In the genomic region with DNA sequence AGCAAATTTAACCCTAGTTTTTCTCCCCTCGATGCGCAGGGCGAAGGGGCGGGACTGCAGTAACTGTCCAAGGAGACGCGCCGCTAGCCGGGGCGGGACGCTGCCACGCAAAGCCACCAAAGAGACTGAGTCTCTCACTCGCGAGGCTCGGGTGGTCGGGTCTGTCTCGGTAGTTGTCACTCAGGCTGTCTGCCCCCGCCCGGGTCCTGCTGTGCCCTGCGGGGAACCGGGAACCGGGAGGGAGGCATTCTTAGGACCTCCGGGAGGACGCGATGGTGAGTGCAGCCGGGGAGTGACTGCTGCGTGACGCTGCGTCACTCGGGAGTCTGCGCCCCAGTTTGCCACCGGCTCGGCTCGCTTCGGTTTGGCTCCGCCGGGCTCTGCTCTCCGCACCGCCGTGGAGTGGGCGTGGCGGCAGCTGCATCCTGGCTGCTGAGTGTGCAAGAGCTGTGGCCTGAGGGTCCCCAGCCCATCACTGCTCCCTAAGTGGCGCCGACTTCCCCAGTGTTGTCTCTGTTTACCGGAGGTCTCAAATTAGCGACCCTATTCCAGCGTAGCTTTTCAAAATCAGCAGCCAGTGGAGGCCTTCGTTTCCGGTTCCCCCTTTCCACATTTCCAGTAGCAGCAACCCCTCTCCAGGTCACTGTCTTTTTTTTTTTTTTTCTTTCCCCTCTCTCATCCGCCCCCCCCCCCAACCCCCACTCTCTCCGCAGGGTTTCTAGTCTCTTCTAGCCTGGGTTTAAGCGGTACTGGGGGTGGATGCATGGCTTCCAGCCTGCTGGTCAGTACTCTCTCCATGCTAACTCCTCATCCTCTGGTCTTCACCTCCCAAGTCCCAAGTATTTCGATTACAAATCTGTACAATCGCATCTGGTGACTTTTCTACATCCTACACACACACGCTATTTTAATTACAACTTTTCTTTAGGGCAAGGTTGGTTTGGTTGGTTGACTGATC, we compare ENCODE assay signal across 8 mouse cellular contexts. TPM values are rescaled to one million over a fixed set of nuclear protein-coding genes. Genes with fewer than 3 reads are reported as not detected.
DNase-seq lines count a peak whose midpoint lies in the region; ATAC-seq and TF ChIP-seq lines count a peak whose summit lies in the region.

No protein-coding gene starts in this region.

- peak overlapping the region; percentile 2 for H3ac ChIP-seq in myocyte (ENCODE audit: control insufficient read depth, insufficient read length)

- H3K4me3 ChIP-seq in intestine, embryonic 16.5 days (ENCODE audit: low read length), result peak overlapping the region; percentile 68
- H3K4me3 ChIP-seq in liver, embryonic 11.5 days (ENCODE audit: low read depth, low read length), result peak overlapping the region; percentile 68
- H3K4me3 ChIP-seq in myocyte, result no peak overlapping the region

- peak overlapping the region; percentile 99 for H3K4me2 ChIP-seq in intestine, embryonic 16.5 days (ENCODE audit: low read depth, low read length)
- H3K4me2 ChIP-seq in liver, embryonic 11.5 days, result peak overlapping the region; percentile 96
- H3K4me2 ChIP-seq in myocyte (ENCODE audit: low read depth), result peak overlapping the region; percentile 64

- no peaks in the 10 kb centered on the region for H3K36me3 ChIP-seq in intestine, embryonic 16.5 days (ENCODE audit: control insufficient read depth, insufficient read depth, low read length)
- no peaks in the 10 kb centered on the region for H3K36me3 ChIP-seq in liver, embryonic 11.5 days (ENCODE audit: control insufficient read depth, insufficient read depth, low read length)
- no peaks in the 10 kb centered on the region for H3K36me3 ChIP-seq in myocyte (ENCODE audit: control insufficient read depth, insufficient read depth)

- peak overlapping the region; percentile 79 for H3K9ac ChIP-seq in intestine, embryonic 16.5 days (ENCODE audit: low read depth, low read length)
- peak overlapping the region; percentile 57 for H3K9ac ChIP-seq in liver, embryonic 11.5 days (ENCODE audit: low read depth, low read length)

- H3K27ac ChIP-seq in intestine, embryonic 16.5 days (ENCODE audit: low read length), result no peak overlapping the region
- no peak overlapping the region for H3K27ac ChIP-seq in liver, embryonic 11.5 days (ENCODE audit: low read depth, low read length)

- peak; percentile 52 for ATAC-seq in intestine, embryonic 16.5 days
- ATAC-seq in liver, embryonic 11.5 days (replicated peaks; ENCODE audit: low FRiP score), result peak; percentile 62

- no peaks in the 10 kb centered on the region for H3K27me3 ChIP-seq in intestine, embryonic 16.5 days (replicated peaks; ENCODE audit: control insufficient read depth, insufficient read depth, low read length)
- peaks cover 8% of the 10 kb centered on the region; the same call in 1 of the 2 replicates for H3K27me3 ChIP-seq in liver, embryonic 11.5 days (replicated peaks; ENCODE audit: control insufficient read depth, insufficient read depth, low read length)
- no peaks in the 10 kb centered on the region for H3K27me3 ChIP-seq in myocyte (ENCODE audit: control insufficient read depth, insufficient read depth, insufficient read length)

- H3K9me3 ChIP-seq in intestine, embryonic 16.5 days (ENCODE audit: control insufficient read depth, low read length), result peaks cover 3% of the 10 kb centered on the region; the same call in 1 of the 2 replicates
- H3K9me3 ChIP-seq in liver, embryonic 11.5 days (ENCODE audit: control insufficient read depth, low read length), result no peaks in the 10 kb centered on the region

- H3K79me2 ChIP-seq in myocyte (ENCODE audit: control insufficient read depth, insufficient read depth), result no peaks in the 10 kb centered on the region

- TF ChIP-seq POLR2A in myocyte (IDR thresholded peaks at IDR 0.05; ENCODE audit: insufficient read length, low read depth), result no peak

- WGBS in intestine, embryonic 16.5 days, result 3% methylated on average over 53 of the region's 54 CpGs
- 3% methylated on average over 53 of the region's 54 CpGs for WGBS in liver, embryonic 11.5 days

- DNase-seq in ovary, postnatal 14 days (ENCODE audit: low spot score), result peak; percentile 9
- no peak for DNase-seq in ovary, postnatal 10 days (ENCODE audit: low spot score)
- peak; percentile 32 to 35 for DNase-seq in cerebellum, postnatal 14 days
- DNase-seq in gastrocnemius, postnatal 25 days, result peak; percentile 10
- peak; percentile 65 for DNase-seq in liver, embryonic 11.5 days (ENCODE audit: low spot score)
- DNase-seq in thymus, postnatal 14 days, result peak; percentile 65

- 0 out of 2 replicates have a peak, but pooled peaks cover 3% of the 10 kb centered on the region for H3K4me1 ChIP-seq in intestine, embryonic 16.5 days (ENCODE audit: control insufficient read depth, insufficient read depth, low read length)
- H3K4me1 ChIP-seq in liver, embryonic 11.5 days (replicated peaks; ENCODE audit: control insufficient read depth, insufficient read depth, low read length), result no peaks in the 10 kb centered on the region; the same call in 1 of the 2 replicates

TF ChIP-seq in myocyte, 11 proteins besides CTCF, POLR2A, EP300 and RAD21:
- TF ChIP-seq E2F4 (IDR thresholded peaks at IDR 0.05; ENCODE audit: insufficient read depth), result no peak
- peak in 2 of 3 experiments; percentile 2 to 54 for TF ChIP-seq MYOG (IDR thresholded peaks at IDR 0.05; ENCODE audit: control insufficient read depth in 1 of 3, insufficient read depth in 1 of 3, insufficient read length in 2 of 3, low read depth in 2 of 3)
- TF ChIP-seq SRF (IDR thresholded peaks at IDR 0.05; ENCODE audit: control insufficient read depth, insufficient read length, low read depth), result no peak
- TF ChIP-seq USF1 (IDR thresholded peaks at IDR 0.05; ENCODE audit: low read depth), result no peak
- peak in 2 of 3 experiments; percentile 31 to 40 for TF ChIP-seq MYOD1 (IDR thresholded peaks at IDR 0.05; ENCODE audit: control insufficient read depth in 1 of 3, insufficient read length in 2 of 3, low read depth in 2 of 3)
- no peak for TF ChIP-seq TCF12 (IDR thresholded peaks at IDR 0.05; ENCODE audit: insufficient read depth, poor library complexity, severe bottlenecking)
- TF ChIP-seq CEBPB (IDR thresholded peaks at IDR 0.05; ENCODE audit: insufficient read depth, poor library complexity, severe bottlenecking), result no peak
- TF ChIP-seq POLR2AphosphoS2 (IDR thresholded peaks at IDR 0.05; ENCODE audit: insufficient read length, low read depth), result no peak
- TF ChIP-seq REST (IDR thresholded peaks at IDR 0.05; ENCODE audit: insufficient read depth, insufficient read length), result no peak
- no peak for TF ChIP-seq MAX (IDR thresholded peaks at IDR 0.05; ENCODE audit: low read depth)
- no peak for TF ChIP-seq TCF3 (IDR thresholded peaks at IDR 0.05; ENCODE audit: insufficient read length, low read depth)

RNA-seq across cellular contexts. Expression of a gene that starts 8.3 kb away (rescaled TPM):
- 10 to 100 TPM; 30.9 to 31.9 TPM for total RNA-seq in gastrocnemius, postnatal 25 days (2021)
- 93.1 and 94.5 TPM in 2 replicates for polyA plus RNA-seq in intestine, embryonic 16.5 days (2015; fragmentation: Nextera tagmentation; extraction: Ambion mirVana)
- 66.6 and 67.9 TPM in 2 replicates for polyA plus RNA-seq in liver, embryonic 11.5 days (2014; fragmentation: Nextera tagmentation; extraction: Ambion mirVana)
- polyA plus RNA-seq in myocyte (2012; fragmentation: generic; extraction: Trizol), result 48.5 TPM

RNA-seq across cellular contexts. Expression of a gene that starts 22.9 kb away (rescaled TPM):
- total RNA-seq in gastrocnemius, postnatal 25 days (2021), result under 1 TPM in 1 of 2 experiments, not detected in 1; 0.11 TPM
- polyA plus RNA-seq in intestine, embryonic 16.5 days (2015; fragmentation: Nextera tagmentation; extraction: Ambion mirVana), result 0.58 and 0.65 TPM in 2 replicates
- polyA plus RNA-seq in liver, embryonic 11.5 days (2014; fragmentation: Nextera tagmentation; extraction: Ambion mirVana), result 0.13 and 0.15 TPM in 2 replicates
- not detected for polyA plus RNA-seq in myocyte (2012; fragmentation: generic; extraction: Trizol)

RNA-seq across cellular contexts. Expression of a gene that starts 29.5 kb away (rescaled TPM):
- 1 to 10 TPM in 1 of 2 experiments, under 1 TPM in 1; 0.77 to 8.8 TPM for total RNA-seq in gastrocnemius, postnatal 25 days (2021)
- 78.2 and 87.5 TPM in 2 replicates for polyA plus RNA-seq in intestine, embryonic 16.5 days (2015; fragmentation: Nextera tagmentation; extraction: Ambion mirVana)
- polyA plus RNA-seq in liver, embryonic 11.5 days (2014; fragmentation: Nextera tagmentation; extraction: Ambion mirVana), result 156 and 162 TPM in 2 replicates
- polyA plus RNA-seq in myocyte (2012; fragmentation: generic; extraction: Trizol), result 0.16 TPM

RNA-seq across cellular contexts. Expression of a gene that starts 48.0 kb away (rescaled TPM):
- total RNA-seq in gastrocnemius, postnatal 25 days (2021), result 10 to 100 TPM; 36.5 to 38.9 TPM
- 134 and 157 TPM in 2 replicates for polyA plus RNA-seq in intestine, embryonic 16.5 days (2015; fragmentation: Nextera tagmentation; extraction: Ambion mirVana)
- polyA plus RNA-seq in liver, embryonic 11.5 days (2014; fragmentation: Nextera tagmentation; extraction: Ambion mirVana), result 159 and 169 TPM in 2 replicates
- 95.3 TPM for polyA plus RNA-seq in myocyte (2012; fragmentation: generic; extraction: Trizol)

Comparison
In these comparisons a context has a peak if more than half of its experiments do, and no peak if none do; other contexts are left out.
1. RNA of a gene that starts 29.5 kb away (polyA plus RNA-seq): 156 to 162 TPM in liver, embryonic 11.5 days and 78.2 to 87.5 TPM in intestine, embryonic 16.5 days; 0.16 TPM in myocyte (single experiment); every median in the first group is over 10 times any median in the second.
2. Peak in every context shown above with its lines, with median percentiles within 50 percentile points of each other: H3K4me2 ChIP-seq.